Mouse (Mus musculus) liver, embryonic 15.5 days (tissue): Measurements from ENCODE around the gene H2-Ke6. TPM values are rescaled to one million over a fixed set of nuclear protein-coding genes. Genes with fewer than 3 reads are reported as not detected.
A peak's percentile ranks its signal among the peaks of the same experiment; 100 is the strongest.
"Not testable (repeated sequence)": the region's sequence is repeated elsewhere in the genome, so short reads cannot be mapped to it uniquely, and the experiment has no call there.

Experiments used
- ATAC-seq: fragments of 200-750 bp; cut with Nextera tagmentation; 2 replicates; pipeline ENCODE4 v1.8.0; 2017; ENCODE audit warnings: moderate number of reproducible peaks, mild to moderate bottlenecking, moderate library complexity; ENCODE audit not compliant: insufficient read depth
- H3K27ac ChIP-seq: fragments of 300-500 bp; sonication (generic); replicated peaks from 2 replicates; pipeline ENCODE4 v1.5.1; 2015; ENCODE audit warnings: mild to moderate bottlenecking, inconsistent platforms
- H3K27me3 ChIP-seq: fragments of 300-500 bp; sonication (generic); 2 replicates; pipeline ENCODE4 v1.6.1; 2015; ENCODE audit warnings: mild to moderate bottlenecking, inconsistent platforms
- H3K36me3 ChIP-seq: fragments of 300-500 bp; sonication (generic); replicated peaks from 2 replicates; pipeline ENCODE4 v1.6.1; 2015; ENCODE audit warnings: moderate library complexity, mild to moderate bottlenecking, inconsistent platforms
- H3K4me1 ChIP-seq: fragments of 300-500 bp; sonication (generic); replicated peaks from 2 replicates; pipeline ENCODE4 v1.6.1; 2015; ENCODE audit warnings: inconsistent platforms
- H3K4me2 ChIP-seq: fragments of 300-500 bp; sonication (generic); 2 replicates; pipeline ENCODE4 v1.6.1; 2015; ENCODE audit warnings: moderate library complexity, mild to moderate bottlenecking, inconsistent platforms
- H3K4me3 ChIP-seq: fragments of 300-500 bp; sonication (generic); replicated peaks from 2 replicates; pipeline ENCODE4 v1.5.1; 2015; ENCODE audit warnings: mild to moderate bottlenecking, inconsistent platforms
- H3K9ac ChIP-seq: fragments of 300-500 bp; sonication (generic); 2 replicates; pipeline ENCODE4 v1.6.1; 2015; ENCODE audit warnings: moderate library complexity, mild to moderate bottlenecking, inconsistent platforms
- H3K9me3 ChIP-seq: fragments of 300-500 bp; sonication (generic); replicated peaks from 2 replicates; pipeline ENCODE4 v1.6.1; 2016; ENCODE audit warnings: inconsistent platforms
- whole genome bisulfite sequencing: fragments of 180-500 bp; shearing (Covaris S2); methylation state at CpG from one replicate; pipeline ENCODE4 v1.1.7; 2015; ENCODE audit warnings: mixed read lengths; ENCODE audit not compliant: insufficient replicate concordance; 5-methylcytosine and 5-hydroxymethylcytosine counted together
- polyA plus RNA-seq: library from polyadenylated mRNA; unstranded; fragments of >200 nt; fragmentation: Nextera tagmentation; extraction: Ambion mirVana; gene quantifications from 2 replicates; pipeline ENCODE4 v1.2.1, GENCODE M21; 2015

Gene H2-Ke6
- polyA plus RNA-seq, 1 experiment from 2014 or later = 30.7 TPM

DNA sequence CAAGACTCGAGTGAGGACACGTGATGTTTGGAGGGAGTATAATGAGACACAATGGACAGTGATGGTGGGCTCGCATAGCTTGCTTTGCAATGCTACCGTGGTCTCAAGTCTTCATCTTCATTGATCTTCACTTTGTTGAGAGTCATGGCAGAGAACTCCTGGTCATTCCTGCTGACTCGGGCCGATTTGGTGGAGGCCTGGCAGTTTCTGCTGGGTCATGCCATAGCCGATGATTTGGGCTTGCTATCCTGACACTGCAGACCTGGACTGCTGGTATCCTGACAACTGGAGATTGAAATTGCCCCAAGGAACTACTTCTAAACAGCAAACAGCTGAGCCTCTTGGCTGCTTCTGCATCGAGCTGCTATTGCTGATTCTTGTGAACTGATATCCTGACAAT, 32.9 kb downstream of the H2-Ke6 start:
- no peak overlapping the region for H3K4me3 ChIP-seq
- no peak overlapping the region for H3K4me2 ChIP-seq
- no peaks in the 10 kb centered on the region for H3K9me3 ChIP-seq
- 69% methylated on average over 8 of the region's 8 CpGs for WGBS
- H3K9ac ChIP-seq = no peak overlapping the region
- H3K27me3 ChIP-seq = peaks cover 12% of the 10 kb centered on the region
- ATAC-seq = no peak
- peaks cover 15% of the 10 kb centered on the region for H3K4me1 ChIP-seq
- no peak overlapping the region for H3K27ac ChIP-seq
- H3K36me3 ChIP-seq = peaks cover 11% of the 10 kb centered on the region

DNA sequence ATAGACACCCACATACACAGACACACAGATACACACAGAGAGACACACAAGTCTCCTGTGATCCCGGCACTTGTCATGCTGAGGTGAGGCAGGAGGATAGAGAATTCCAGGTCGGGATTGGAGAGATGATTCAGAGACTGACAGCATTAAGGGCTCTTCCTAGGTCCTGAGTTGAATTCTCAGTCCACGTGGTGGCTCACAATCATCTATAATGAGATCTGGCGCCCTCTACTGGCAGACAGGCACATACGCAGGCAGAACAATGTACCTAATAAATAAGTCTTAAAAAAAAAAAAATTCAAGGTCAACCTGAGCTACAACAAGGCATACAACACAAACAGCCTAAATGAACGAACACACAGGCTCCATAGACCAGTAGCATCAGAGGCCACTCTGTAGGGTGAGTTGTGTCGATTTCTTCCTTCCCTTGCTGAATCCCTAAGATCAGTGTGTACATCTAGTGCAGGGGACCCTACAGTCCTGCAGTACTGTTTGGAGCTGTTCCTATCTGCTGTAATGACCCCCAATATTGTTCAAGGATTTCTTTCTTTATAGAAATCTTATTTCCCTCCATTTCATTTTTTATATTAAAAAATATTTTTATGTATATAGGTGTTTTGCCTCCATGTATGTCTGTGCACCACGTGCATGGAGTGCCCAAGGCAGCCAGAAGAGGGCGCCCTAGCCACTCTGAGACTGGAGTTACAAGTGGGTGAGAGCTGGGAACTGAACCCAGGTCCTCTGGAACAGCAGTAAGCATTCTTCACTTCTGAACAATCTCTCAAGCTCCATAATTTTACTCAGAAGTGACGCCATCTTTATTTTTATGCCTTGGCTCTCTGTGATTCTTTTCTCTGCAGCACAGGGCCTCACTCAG, 35.8 kb downstream of the H2-Ke6 start:
- ATAC-seq = no peak
- H3K9me3 ChIP-seq = no peaks in the 10 kb centered on the region
- 28% methylated on average over 10 of the region's 10 CpGs for WGBS

DNA sequence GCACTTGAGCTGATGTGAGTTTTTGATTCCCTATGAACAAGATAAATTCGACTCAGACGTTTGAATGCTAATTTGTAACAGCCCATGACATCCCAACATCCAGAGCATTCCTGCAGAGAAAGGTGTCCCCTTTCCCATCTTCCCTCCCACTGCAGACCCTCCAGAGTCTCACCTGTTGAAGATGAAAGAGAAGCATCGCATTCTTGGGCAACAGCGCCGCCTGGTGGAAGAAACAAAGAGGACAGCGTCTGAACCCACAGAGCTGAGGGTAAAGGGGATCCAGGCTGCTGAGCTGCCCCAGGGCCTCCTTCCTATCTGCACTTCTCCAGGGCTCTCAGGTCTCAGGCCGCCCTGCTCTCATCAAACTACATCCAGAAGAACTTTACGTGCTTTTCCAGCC, 45.7 kb downstream of the H2-Ke6 start:
- H3K27ac ChIP-seq, H3K9ac ChIP-seq, H3K9me3 ChIP-seq, H3K36me3 ChIP-seq, ATAC-seq: not testable (repeated sequence)
- Histone ChIP-seq H3K4me2 (peak overlapping the region; percentile 84), H3K4me1 (peaks cover 43% of the 10 kb centered on the region), H3K4me3 (peak overlapping the region; percentile 64; the same call in 1 of the 2 replicates), H3K27me3 (peaks cover 29% of the 10 kb centered on the region)
- 2% methylated on average over 8 of the region's 8 CpGs for WGBS

More for the DNA sequence above, 35.8 kb downstream of the H2-Ke6 start:
- H3K4me1 ChIP-seq = peaks cover 3% of the 10 kb centered on the region; the same call in 1 of the 2 replicates
- H3K27me3 ChIP-seq = peaks cover 19% of the 10 kb centered on the region
- H3K27ac ChIP-seq = no peak overlapping the region
- no peak overlapping the region for H3K4me3 ChIP-seq
- peaks cover 11% of the 10 kb centered on the region for H3K36me3 ChIP-seq
- H3K9ac ChIP-seq = no peak overlapping the region
- no peak overlapping the region for H3K4me2 ChIP-seq

DNA sequence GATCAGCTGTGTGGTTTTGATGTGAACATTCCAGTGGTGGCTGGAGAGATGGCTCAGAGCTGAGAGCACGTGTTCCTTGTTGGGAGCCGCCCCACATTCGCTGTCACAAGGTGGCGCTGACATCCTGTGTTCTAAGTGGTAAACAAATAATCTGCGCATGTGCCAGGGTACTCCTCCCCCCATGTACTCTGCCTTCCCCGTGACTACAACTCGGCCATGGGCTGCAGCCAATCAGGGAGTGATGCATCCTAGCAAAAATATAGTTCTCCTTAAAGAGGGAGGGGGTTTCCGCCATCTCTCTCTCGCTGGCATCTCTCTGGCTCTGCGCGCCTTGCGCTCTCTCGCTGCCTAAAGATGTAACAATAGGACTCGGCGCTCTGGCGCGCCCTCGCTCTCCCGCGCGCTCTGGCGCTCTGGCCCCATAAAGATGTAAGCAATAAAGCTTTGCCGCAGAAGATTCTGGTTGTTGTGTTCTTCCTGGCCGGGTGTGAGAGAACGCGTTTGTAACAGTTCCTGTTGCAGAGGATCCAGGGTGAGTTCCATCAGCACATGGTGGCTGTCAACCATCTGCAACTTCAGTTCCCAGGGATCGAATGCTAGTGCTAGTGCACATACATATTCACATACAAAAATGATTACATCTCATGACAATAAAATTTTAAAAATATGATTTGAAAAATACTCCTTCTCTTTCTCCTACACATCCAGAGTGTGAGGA, 46.5 kb downstream of the H2-Ke6 start:
- peak overlapping the region; percentile 64 for H3K4me3 ChIP-seq
- peak; percentile 58 for ATAC-seq
- peaks cover 43% of the 10 kb centered on the region for H3K4me1 ChIP-seq
- not testable (repeated sequence) for H3K9me3 ChIP-seq, H3K36me3 ChIP-seq
- H3K9ac ChIP-seq = peak overlapping the region; percentile 40; the same call in 1 of the 2 replicates
- peak overlapping the region; percentile 84 for H3K4me2 ChIP-seq
- H3K27me3 ChIP-seq = peaks cover 34% of the 10 kb centered on the region
- H3K27ac ChIP-seq = peak overlapping the region; percentile 72
- WGBS = under 1% methylated on average over 27 of the region's 27 CpGs

DNA sequence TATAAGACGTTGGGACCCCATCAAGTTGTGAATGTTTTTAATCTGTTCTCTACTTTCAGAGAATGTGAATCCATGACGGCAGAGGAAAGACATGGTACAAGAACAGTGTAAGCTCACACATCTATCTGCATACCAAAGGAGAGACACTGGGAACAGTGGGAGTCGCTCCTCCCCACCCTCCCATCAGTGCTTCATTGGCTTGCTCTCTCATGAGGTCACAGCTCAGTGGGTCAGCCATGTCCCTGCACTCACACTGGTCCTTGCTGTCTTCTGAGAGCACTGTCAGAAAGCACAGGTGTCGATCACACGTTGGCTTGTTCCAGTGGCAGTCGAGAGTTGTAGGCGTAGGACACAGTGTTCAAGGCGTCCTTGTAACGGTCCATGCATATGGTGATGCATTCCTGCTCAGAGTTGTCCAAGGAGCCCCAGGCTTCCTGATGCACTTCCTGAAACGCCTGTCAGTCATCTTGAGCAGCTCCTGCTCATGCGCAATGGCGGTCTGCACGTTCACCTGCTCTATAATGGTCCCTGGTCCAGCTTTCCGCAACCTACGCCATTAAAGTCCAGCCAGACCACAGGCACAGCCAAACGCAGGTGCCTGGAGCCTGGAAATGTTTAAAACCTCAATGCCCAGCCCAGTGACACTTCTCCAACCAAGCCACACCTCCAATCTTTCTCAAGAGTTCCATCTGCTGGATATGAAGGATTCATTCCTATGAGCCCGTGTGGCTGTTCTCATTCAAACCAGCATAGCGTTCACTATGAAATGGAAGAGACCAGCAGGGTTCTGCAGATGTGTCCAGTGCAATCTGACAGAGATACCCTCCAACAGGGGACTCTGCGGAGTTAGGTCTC, 47.5 kb downstream of the H2-Ke6 start:
- Histone ChIP-seq H3K4me3 (no peak overlapping the region), H3K27me3 (peaks cover 39% of the 10 kb centered on the region), H3K9ac (no peak overlapping the region), H3K36me3 (no peaks in the 10 kb centered on the region), H3K4me2 (peak overlapping the region; percentile 84), H3K9me3 (no peaks in the 10 kb centered on the region), H3K27ac (peak overlapping the region; percentile 65; the same call in 1 of the 2 replicates), H3K4me1 (peaks cover 43% of the 10 kb centered on the region)
- no peak for ATAC-seq
- WGBS = 67% methylated on average over 19 of the region's 19 CpGs

DNA sequence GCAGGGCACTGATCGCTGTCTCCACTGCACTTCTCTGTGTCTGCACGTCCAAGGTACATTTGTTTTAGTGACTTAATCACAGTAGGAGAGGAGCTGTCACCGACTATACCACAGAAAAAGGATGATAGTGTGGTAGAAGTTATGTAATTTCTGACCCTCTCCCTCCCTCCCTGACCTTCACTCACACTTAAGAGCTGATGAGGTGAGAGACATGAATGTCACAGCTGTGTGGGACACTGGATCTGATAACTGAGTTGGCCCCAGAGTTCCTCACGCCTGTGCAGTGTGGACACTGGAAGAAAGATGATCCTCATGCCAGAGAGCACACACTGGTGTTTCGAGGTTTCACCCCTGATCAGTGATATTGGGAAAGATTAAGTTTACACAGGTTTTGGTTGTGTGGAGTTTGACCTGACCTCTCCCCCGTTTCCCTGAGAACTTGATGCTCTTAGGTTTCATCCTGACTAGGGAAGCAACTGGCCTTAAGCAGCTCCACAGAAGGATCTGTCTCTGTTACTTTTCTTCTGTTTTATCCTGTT, 48.3 kb downstream of the H2-Ke6 start:
- WGBS = 50% methylated on average over 6 of the region's 6 CpGs
- Histone ChIP-seq H3K9ac (no peak overlapping the region), H3K27me3 (peaks cover 39% of the 10 kb centered on the region), H3K27ac (peak overlapping the region; percentile 65), H3K4me3 (no peak overlapping the region), H3K4me2 (no peak overlapping the region), H3K36me3 (no peaks in the 10 kb centered on the region), H3K9me3 (no peaks in the 10 kb centered on the region), H3K4me1 (peaks cover 43% of the 10 kb centered on the region)
- no peak for ATAC-seq

DNA sequence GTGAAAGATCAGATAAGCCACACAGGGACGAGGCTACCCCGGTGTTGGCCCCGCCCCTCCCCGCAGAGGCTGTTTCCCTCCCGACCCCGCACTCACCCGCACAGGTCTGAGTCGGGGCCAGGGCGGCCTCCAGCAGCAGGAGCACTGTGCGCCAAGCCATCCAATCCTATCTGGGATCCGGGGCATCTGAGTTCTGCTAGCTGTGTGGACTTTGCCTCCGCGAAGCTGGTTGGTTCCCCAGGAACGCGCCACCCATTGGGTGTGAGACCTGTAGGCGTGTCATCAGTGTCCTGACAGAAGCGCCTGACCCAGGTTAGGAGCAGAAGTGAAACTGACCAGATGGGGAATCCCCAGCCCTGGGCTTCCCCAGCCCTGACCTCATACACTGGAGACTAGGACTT, 49.2 kb downstream of the H2-Ke6 start:
- peak overlapping the region; percentile 68 for H3K27ac ChIP-seq
- H3K4me1 ChIP-seq = peaks cover 46% of the 10 kb centered on the region
- H3K36me3 ChIP-seq = no peaks in the 10 kb centered on the region
- peak; percentile 85 for ATAC-seq
- peaks cover 39% of the 10 kb centered on the region for H3K27me3 ChIP-seq
- peak overlapping the region; percentile 88 for H3K4me2 ChIP-seq
- under 1% methylated on average over 17 of the region's 17 CpGs for WGBS
- H3K4me3 ChIP-seq = peak overlapping the region; percentile 60
- peak overlapping the region; percentile 40; the same call in 1 of the 2 replicates for H3K9ac ChIP-seq
- no peaks in the 10 kb centered on the region for H3K9me3 ChIP-seq

DNA sequence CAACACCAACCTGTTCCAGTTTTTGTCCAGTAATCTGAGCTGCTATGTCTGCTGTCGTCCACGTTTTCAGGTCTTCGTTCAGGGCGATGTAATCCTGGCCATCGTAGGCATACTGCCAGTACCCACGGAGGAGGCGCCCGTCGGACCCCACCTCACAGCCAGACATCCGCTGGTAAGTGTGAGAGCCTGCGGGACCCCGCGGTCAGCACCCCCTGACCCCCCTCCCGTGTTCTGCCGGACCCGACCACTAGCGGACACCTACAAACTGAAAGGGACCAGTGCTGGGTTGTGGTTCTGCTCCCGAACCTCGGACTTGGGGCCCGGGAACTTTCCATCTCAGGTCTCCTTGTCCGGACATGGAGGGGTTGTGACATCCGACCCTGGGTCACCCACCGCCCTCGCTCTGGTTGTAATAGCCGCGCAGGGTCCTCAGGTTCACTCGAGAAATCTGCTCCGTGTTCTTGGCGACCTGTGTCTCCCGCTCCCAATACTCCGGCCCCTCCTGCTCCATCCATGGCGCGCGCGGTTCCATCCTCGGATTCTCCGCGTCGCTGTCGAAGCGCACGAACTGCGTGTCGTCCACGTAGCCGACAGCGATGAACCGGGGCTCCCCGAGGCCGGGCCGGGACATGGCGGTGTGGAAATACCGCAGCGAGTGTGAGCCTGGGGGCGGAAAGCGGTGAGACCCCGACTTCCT, 49.9 kb downstream of the H2-Ke6 start:
- Histone ChIP-seq H3K4me3 (peak overlapping the region; percentile 60), H3K27ac (peak overlapping the region; percentile 68), H3K4me2 (peak overlapping the region; percentile 88), H3K27me3 (peaks cover 39% of the 10 kb centered on the region), H3K36me3 (no peaks in the 10 kb centered on the region), H3K9me3 (no peaks in the 10 kb centered on the region), H3K4me1 (peaks cover 48% of the 10 kb centered on the region), H3K9ac (peak overlapping the region; percentile 40)
- 3% methylated on average over 57 of the region's 57 CpGs for WGBS
- ATAC-seq = no peak
